Mouse (Mus musculus) embryonic stem cell, embryonic (primary cell): ENCODE results near the gene Ramp3.
"Not testable (repeated sequence)": the region's sequence is repeated elsewhere in the genome, so short reads cannot be mapped to it uniquely, and the experiment has no call there.

Experiments used
- CTCF ChIA-PET, 4 experiments: fragments of 300-600 bp in 2 of 4; fragments of 350-600 bp in 2 of 4; sonication (Branson Sonifier 250); formaldehyde crosslinking; loops; one replicate each; lab custom pipeline; 2022; ENCODE audit warnings: inconsistent platforms in 2 of 4; lab: Charles Lee
- POLR2A ChIA-PET, 4 experiments: fragments of 300-600 bp in 2 of 4; fragments of 350-600 bp in 2 of 4; sonication (Branson Sonifier 250); formaldehyde crosslinking; loops; one replicate each; lab custom pipeline; 2022; ENCODE audit warnings: antibody characterized with exemption in 4 of 4, inconsistent platforms in 1 of 4; lab: Charles Lee

Ramp3 gene

DNA sequence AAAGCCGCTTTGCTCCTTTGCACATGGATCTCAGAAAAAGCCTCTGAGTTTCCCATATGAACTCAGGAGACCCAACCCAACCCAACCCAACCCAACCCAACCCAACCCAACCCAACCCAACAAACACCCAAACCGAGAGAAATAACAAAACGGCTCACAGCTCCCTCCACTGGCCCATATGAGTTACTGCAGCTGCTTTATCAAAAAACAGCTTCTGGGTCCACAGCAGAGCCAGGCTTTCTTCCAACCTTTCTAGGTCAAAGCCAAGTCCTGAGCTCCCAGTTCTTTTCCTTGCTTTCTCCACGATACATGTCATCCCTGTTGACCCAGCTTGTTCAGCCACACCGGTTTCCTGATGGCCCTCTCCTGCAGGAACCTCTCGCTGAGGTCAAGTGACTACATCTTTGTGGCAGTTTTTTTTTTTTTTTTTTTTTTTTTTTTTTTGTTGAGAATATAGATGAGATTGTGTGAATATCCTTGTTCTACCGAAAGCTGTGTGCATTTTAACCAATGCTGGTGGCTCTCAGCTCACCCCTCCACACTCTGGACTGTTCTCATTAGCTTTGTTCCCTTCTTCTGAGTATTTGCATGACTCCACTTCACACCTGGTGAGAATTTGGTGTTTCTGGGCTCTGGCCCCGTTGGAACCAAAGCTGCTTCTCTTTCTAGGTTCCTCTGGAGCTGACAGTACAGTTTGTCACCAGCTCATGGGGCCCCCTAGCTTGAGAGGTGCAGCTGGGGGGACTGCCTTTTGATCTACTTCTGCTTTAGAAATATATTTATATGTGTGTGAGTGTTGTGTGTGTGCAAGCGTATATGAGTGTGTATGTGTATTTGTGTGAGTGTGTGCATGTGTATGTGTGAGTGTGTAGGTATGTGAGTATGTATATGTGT, 10.2 kb upstream of the Ramp3 start:
- POLR2A ChIA-PET = interaction anchor here (0.6 to 2.9 kb wide), 46 partner anchors 12 to 853 kb away, joined by 3 to 52 read pairs (median 4); partner anchors contain the start of genes Tbrg4 (in 3 of the 4), Ddx56 (in 1 of the 4), H2afv (in 1 of the 4) and Igfbp1 (in 1 of the 4)
- CTCF ChIA-PET = interaction anchor here (0.6 to 2.4 kb wide), 81 partner anchors 8 to 1974 kb away, joined by 3 to 41 read pairs (median 5); partner anchors contain the start of genes Ramp3 (in 2 of the 4) and Mrps24 (in 1 of the 4)

DNA sequence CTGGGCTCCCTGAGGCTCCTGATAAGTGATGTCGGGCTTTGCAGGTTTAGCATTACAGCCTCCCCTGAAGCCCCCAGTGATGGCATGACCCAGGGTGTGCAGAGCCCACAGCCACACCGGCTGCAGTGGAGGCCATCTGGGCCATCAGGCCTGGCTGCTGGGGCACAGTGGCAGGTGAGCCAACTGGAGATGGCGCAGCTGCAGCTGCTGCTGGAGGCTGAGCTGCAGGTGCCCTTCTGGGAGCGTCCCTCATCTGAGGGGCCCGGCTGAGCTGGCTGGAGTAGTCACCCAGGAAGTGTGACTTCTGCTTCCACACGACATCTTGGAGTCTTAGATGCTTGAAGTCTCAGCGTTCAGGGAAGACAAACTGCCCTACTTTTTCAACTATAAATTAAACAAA, 7.8 kb upstream of the Ramp3 start:
- POLR2A ChIA-PET = interaction anchor here in 1 of 4 experiments (1.1 to 1.7 kb wide), 2 partner anchors 14 to 25 kb away, joined by 3 to 7 read pairs; partner anchors contain the start of gene Tbrg4
- CTCF ChIA-PET = interaction anchor here in 2 of 4 experiments (1.1 to 1.7 kb wide), 2 partner anchors 294 to 511 kb away, joined by 4 to 8 read pairs; no protein-coding TSS in a partner anchor

DNA sequence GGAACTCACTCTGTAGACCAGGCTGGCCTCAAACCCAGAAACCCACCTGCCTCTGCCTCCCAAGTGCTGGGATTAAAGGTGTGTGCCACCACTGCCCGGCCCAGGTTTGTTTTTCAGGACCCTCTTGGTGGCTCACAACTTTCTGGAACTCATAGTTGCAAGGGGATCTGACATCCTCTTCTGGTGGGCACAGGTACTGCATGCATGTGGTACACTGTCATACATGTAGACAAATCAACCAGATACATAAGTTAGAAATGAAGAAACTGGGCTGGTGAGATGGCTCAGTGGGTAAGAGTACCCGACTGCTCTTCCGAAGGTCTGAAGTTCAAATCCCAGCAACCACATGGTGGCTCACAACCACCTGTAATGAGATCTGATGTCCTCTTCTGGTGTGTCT, 5.3 kb upstream of the Ramp3 start:
- CTCF ChIA-PET = interaction anchor here in 1 of 4 experiments (0.6 kb wide), 2 partner anchors 81 to 207 kb away, joined by 3 read pairs; no protein-coding TSS in a partner anchor
- POLR2A ChIA-PET = not testable (repeated sequence)

DNA sequence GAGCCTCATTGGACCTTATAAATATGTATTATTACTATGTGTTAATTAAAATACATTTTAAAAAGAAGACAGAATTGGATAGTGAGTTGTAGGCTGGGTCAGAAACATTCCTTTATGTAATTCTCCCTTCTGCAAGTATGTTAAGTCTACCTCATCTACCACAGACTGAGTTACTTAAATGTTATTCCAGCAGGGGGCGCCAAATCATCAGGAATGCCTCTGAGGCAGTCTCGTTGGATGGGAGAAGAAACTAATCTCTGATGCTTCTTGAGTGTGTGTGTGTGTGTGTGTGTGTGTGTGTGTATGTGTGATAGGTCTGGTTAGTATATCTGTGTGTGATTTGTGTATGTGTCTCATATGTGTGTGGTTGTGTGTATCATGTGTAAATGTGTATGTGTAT, 3.4 kb upstream of the Ramp3 start:
- POLR2A ChIA-PET = no interaction called here

DNA sequence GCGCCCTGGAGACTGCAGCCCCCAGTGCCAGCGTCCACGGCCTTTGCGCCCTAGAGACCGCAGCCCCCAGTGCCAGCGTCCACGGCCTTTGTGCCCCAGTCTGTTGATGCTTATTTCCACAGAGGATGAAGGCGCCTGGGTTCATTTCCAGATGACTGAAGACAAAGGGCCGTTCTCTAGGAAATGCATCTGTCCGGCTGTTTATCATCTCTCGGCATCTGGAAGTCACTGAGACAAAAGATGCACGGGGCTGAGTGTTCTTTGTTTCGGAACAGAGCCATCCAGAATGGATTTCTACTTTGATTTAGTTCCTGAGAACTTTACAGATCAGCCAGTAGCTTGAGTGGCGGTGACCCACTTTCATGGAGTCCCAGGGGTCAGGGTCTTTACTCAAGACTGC, 2.9 kb downstream of the Ramp3 start:
- CTCF ChIA-PET = no interaction called here

More for the DNA sequence above, 3.4 kb upstream of the Ramp3 start:
- CTCF ChIA-PET = interaction anchor here in 1 of 4 experiments (0.7 kb wide), 1 partner anchor 61 kb away, joined by 5 read pairs; no protein-coding TSS in a partner anchor

DNA sequence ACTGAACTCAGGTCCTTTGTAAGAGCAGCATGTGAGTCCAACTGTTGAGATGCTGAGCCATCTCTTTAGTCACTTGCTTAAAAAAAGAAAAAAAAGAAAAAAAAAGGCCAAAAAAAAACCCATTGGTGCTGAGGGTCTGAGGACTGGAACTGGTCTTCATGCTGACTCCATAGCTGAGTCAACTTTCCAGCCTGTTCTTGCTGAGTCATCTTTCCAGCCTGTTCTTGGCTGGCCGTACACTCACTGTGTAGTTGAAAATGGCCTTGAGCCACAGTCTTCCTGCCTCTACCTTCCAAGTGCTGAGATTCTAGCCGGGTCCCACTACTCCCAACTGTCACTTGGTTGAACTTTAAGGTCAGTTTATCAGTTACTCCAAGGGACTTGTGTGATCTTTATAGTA, 8.3 kb downstream of the Ramp3 start:
- CTCF ChIA-PET = no interaction called here
- POLR2A ChIA-PET = no interaction called here

More for the DNA sequence above, 2.9 kb downstream of the Ramp3 start:
- POLR2A ChIA-PET = interaction anchor here in 1 of 4 experiments (0.6 to 1.9 kb wide), 2 partner anchors 81 to 112 kb away, joined by 3 to 6 read pairs; no protein-coding TSS in a partner anchor

DNA sequence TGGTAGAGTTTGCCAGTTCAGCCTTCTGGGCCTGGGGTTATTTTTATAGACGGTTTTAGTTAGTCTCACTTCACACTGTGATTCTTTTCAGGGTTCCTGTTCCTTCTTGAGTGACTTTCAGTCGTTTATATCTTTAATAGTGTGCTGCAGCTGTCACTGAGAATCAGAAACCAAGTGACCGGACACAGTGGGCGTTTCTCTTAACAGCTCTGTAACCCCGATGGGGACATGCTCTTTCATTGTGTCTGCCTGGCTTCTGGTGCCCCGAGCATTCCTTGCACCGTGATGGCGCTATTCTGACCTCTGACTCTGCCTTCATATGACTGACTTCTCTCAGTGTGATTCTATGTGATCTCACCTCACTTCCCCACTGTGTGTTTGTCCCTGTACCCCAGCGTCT, 10.7 kb downstream of the Ramp3 start:
- CTCF ChIA-PET = interaction anchor here in 1 of 4 experiments (0.7 kb wide), 1 partner anchor 35 kb away, joined by 3 read pairs; no protein-coding TSS in a partner anchor
- POLR2A ChIA-PET = interaction anchor here in 2 of 4 experiments (1.5 to 1.6 kb wide), 2 partner anchors 11 to 56 kb away, joined by 3 read pairs; no protein-coding TSS in a partner anchor

DNA sequence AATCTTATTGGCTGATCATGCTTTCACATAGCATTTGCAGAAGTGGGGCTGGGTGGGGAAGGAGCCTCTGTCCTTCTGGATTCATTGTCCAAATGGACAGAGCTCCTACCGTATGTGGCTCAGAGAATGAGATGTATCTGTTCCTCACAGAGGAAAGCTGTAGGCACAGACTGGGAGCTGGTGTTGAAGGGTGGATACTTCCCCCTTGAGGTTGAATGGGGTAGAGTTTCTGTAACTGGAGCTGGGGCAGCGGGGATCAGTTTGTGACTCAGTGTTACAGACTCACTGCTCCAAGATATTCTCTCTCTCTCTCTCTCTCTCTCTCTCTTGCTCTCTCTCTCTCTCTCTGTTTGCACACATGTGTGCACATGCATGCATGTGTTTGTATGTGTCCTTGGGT, 11.7 kb downstream of the Ramp3 start:
- ChIA-PET POLR2A (interaction anchor here in 3 of 4 experiments (0.7 to 1.7 kb wide), 7 partner anchors 10 to 485 kb away, joined by 3 to 7 read pairs (median 3); no protein-coding TSS in a partner anchor), CTCF (interaction anchor here in 3 of 4 experiments (0.6 to 1.2 kb wide), 9 partner anchors 23 to 1634 kb away, joined by 3 to 7 read pairs (median 3); partner anchors contain the start of gene Adcy1 (in 1 of the 3))

DNA sequence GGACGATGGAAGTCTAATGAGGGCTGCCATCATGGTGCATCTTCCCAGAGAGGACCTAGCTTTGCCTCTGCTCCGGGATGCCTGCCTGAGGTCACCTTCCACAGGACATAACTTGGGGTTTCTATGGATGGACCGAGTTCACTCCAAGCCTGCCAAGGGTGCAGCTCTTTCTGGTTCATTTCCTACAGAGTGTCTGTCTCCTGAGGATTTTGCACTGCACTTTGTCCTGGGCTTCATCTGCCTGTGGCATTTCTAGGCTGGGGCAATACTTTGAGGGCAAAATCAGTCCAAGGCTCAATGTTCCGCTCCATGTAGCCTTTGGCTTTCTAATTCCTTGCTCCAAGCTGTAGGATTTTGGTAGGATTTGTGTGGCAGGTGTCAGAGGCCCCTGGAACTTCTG, 12.5 kb downstream of the Ramp3 start:
- CTCF ChIA-PET = interaction anchor here in 2 of 4 experiments (0.7 to 1.2 kb wide), 2 partner anchors 9 to 24 kb away, joined by 4 to 5 read pairs; no protein-coding TSS in a partner anchor

DNA sequence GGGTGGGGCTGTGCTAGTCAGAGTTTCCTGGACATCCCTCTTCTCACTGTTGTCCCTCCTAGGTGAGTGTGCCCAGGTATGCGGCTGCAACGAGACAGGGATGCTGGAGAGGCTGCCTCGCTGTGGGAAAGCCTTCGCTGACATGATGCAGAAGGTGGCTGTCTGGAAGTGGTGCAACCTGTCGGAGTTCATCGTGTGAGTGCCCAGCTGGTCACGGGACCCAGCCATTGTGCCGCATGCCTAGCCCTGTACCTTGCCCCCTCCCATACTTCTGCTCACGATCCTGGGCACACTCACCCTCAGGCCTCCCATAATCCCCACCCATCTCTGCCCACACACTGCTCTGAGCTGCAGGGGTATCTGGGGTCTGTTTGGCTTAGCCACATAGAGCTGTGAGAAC, 16.4 kb downstream of the Ramp3 start:
- CTCF ChIA-PET = interaction anchor here in 1 of 4 experiments (1.0 kb wide), 1 partner anchor 86 kb away, joined by 4 read pairs; no protein-coding TSS in a partner anchor
- POLR2A ChIA-PET = interaction anchor here in 1 of 4 experiments (1.0 kb wide), 1 partner anchor 17 kb away, joined by 3 read pairs; the partner anchor contains the start of gene Ramp3

More for the DNA sequence above, 12.5 kb downstream of the Ramp3 start:
- POLR2A ChIA-PET = interaction anchor here in 1 of 4 experiments (1.1 to 1.7 kb wide), 3 partner anchors 12 to 23 kb away, joined by 3 to 7 read pairs (median 4); no protein-coding TSS in a partner anchor

DNA sequence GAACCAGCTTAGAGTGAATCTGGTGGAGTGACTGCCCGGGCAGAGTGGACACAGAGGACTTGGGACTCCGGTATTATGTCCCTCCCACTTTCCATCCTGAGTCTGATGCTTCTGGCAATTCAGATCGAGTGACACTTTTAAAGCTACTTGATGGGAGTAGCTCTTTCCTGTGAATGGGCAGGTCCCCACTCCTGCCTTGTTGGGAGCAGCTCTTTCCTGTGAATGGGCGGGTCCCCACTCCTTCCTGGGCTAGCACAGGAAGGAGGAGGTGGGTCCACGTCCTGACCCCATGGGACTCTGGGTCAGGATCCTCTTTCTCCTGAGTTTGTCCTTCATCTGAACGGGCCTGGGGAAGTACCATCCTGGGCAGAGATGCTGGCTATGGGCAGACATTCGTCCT, 17.1 kb downstream of the Ramp3 start:
- POLR2A ChIA-PET = interaction anchor here in 3 of 4 experiments (0.5 to 1.2 kb wide), 3 partner anchors 17 to 209 kb away, joined by 3 to 7 read pairs (median 3); partner anchors contain the start of gene Ramp3 (in 2 of the 3)

DNA sequence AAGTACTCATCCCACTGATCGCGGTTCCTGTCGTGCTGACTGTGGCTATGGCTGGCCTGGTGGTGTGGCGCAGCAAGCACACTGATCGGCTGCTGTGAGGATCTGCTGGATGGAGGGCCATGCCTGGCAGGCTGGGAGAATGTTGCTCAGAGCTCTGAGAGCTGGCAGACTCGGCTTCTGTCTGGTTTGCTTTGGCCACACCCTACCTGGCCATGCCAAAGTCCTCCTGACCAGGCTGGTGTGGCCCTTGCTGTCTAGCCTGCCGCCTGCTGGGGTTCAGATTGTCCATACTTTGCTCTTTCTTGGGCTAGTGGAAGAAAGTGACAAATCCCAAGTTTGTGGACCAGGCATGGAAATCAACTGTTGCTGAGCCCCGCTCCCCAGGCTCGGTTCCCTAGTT, 18.3 kb downstream of the Ramp3 start:
- ChIA-PET CTCF (no interaction called here), POLR2A (interaction anchor here in 1 of 4 experiments (1.2 kb wide), 1 partner anchor 19 kb away, joined by 7 read pairs; the partner anchor contains the start of gene Ramp3)

More for the DNA sequence above, 17.1 kb downstream of the Ramp3 start:
- CTCF ChIA-PET = interaction anchor here in 2 of 4 experiments (0.9 to 1.0 kb wide), 2 partner anchors 28 to 87 kb away, joined by 3 to 4 read pairs; no protein-coding TSS in a partner anchor

DNA sequence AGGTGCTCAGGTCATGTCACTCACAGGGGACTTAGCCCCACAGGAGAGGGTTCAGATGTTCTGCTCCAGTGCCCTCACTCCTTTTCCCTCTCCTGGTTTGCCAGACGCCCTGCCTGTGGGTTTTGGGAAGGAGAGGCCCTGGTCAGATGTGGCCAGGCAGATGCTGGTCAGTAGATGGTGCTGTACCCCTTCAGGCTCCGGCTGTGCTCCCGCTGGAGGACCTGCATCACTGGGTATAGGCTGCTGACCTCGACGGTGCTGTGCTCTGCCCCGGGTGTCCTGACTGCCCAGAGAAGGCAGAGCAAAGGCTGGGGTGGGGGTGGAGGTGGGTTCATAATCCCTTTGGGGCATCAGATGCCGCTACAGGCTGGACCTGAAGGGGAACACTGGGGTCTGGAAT, 19.2 kb downstream of the Ramp3 start:
- ChIA-PET CTCF (no interaction called here), POLR2A (no interaction called here)

DNA sequence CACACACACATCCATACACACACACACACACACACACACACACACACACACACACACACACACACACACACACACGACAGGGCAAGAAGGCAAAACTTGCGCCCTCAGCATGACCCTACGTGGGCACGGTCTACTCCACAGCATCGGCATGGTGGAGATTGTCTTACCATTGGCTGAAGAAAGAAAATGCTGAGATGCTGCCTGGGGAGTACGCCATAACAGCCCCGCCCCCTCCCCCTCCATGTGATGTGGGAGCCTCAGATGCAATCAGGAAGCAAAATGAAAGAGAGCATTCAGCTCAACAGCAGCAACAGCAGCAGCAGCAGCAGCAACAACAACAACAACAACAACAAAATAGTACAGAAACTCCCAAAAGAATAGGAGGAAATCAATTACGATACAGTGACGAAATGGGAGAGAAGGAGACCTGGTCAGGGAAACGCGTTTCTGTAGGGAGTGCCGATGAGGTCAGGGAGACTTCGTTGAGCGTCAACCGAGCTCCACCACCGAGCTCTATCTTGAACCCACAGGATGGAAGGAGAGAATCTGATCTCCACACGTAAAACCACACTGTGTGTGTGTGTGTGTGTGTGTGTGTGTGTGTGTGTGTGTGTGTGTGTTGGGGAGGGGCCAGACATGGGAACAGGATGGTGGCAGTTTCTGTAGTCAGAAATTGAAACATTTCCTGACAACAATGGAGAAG, 21.5 kb downstream of the Ramp3 start:
- CTCF ChIA-PET = interaction anchor here in 3 of 4 experiments (0.6 to 1.2 kb wide), 7 partner anchors 9 to 1771 kb away, joined by 3 to 8 read pairs (median 4); no protein-coding TSS in a partner anchor
- POLR2A ChIA-PET = interaction anchor here (0.6 to 1.3 kb wide), 10 partner anchors 11 to 535 kb away, joined by 3 to 9 read pairs (median 5); partner anchors contain the start of gene Ogdh (in 1 of the 4)

DNA sequence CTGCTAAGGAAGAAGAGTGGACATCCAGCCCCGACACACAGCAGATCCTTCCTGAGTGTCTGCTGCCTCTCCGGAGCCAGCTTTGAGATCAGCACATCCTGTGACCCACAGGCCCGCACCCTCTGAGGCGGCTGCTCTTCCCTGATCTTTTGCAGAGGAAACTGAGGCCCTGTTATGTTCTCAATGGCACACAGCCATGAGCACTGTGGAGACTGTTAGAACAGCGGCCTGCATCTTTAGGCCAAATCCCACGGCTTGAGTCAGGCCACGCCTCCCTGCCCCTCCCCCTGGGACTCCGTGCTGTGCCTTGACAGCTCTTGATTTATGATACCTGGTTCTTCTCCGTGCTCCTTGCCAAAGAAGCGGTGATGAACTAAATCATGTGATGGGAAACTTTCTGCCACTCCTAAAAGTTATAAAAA, 22.1 kb downstream of the Ramp3 start:
- ChIA-PET POLR2A (interaction anchor here in 3 of 4 experiments (0.6 to 1.3 kb wide), 7 partner anchors 11 to 584 kb away, joined by 3 to 6 read pairs (median 4); no protein-coding TSS in a partner anchor), CTCF (interaction anchor here in 2 of 4 experiments (0.6 to 1.2 kb wide), 5 partner anchors 23 to 491 kb away, joined by 3 to 8 read pairs (median 6); no protein-coding TSS in a partner anchor)

DNA sequence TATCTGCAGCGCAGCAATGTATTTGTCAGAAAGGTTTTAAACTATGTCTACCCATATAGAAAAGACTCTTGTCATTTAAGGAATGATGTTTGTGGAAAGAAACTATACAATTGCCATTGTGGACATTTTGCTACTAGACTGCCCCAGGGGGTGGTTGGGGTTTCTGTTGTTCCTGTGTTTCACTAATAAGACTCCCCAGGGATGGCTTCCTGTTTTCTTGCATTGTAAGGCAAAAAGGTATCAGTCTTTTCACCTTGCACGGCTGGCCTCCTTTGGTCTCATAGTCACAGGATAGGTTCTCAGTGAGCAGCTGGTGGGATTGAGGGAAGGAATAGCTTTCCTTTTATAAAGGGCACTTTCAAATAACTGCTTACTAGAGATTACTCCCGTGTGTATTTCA, 26.4 kb downstream of the Ramp3 start:
- ChIA-PET CTCF (no interaction called here), POLR2A (interaction anchor here in 1 of 4 experiments (0.6 to 1.0 kb wide), 3 partner anchors 57 to 94 kb away, joined by 3 to 4 read pairs (median 3); no protein-coding TSS in a partner anchor)

DNA sequence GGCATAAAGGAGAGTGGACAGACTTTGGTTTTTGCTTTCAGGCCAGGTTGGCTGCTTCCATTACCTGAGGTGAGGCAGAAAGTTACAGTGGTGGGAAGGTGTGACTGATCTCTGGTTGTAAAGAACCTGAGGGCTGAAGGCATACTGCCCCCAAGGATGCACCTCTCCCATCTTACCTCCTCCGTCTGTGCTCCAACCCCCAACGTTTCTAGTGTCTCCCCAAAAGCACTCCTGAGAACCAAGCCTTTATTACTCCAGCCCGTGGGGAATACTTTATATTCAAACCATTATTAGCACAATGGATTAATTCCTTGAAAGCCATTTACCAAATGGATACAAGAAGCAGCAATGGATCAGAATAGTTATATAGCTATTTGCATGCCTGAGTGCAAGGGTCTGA, 30.6 kb downstream of the Ramp3 start:
- CTCF ChIA-PET = interaction anchor here in 1 of 4 experiments (0.8 to 1.2 kb wide), 2 partner anchors 15 to 229 kb away, joined by 3 read pairs; no protein-coding TSS in a partner anchor

More for the DNA sequence above, 30.6 kb downstream of the Ramp3 start:
- POLR2A ChIA-PET = interaction anchor here in 2 of 4 experiments (1.0 to 1.3 kb wide), 3 partner anchors 8 to 29 kb away, joined by 3 read pairs; no protein-coding TSS in a partner anchor
